Mouse (Mus musculus): ENCODE results near the gene Tor2a. TPM values are rescaled to one million over a fixed set of nuclear protein-coding genes. Genes with fewer than 3 reads are reported as not detected.

Gene Tor2a
- polyA plus RNA-seq, 1 experiment: 35.7 TPM

- H3K4me3 ChIP-seq (ENCODE audit: insufficient read depth, poor library complexity, severe bottlenecking): no peak overlapping the region
- no peaks in the 10 kb centered on the region for H3K27me3 ChIP-seq (ENCODE audit: control insufficient read depth, insufficient read depth, insufficient read length)
- H3K36me3 ChIP-seq (ENCODE audit: control insufficient read depth, insufficient read depth): peaks cover 13% of the 10 kb centered on the region
- no peak for TF ChIP-seq MAX (IDR thresholded peaks at IDR 0.05)
- TF ChIP-seq CTCF (IDR thresholded peaks at IDR 0.05; ENCODE audit: control insufficient read depth, insufficient read depth, insufficient read length): no peak
- no peak for TF ChIP-seq FOSL1 (IDR thresholded peaks at IDR 0.05; ENCODE audit: insufficient read depth, low read length, poor library complexity, severe bottlenecking)
- TF ChIP-seq MYOG (IDR thresholded peaks at IDR 0.05; ENCODE audit: control insufficient read depth, extremely low read depth, insufficient read length): no peak
- no peak for TF ChIP-seq MYOD1 (IDR thresholded peaks at IDR 0.05; ENCODE audit: control insufficient read depth, insufficient read length, low read depth)
- no peak for TF ChIP-seq CEBPB (IDR thresholded peaks at IDR 0.05; ENCODE audit: low read depth)
- no peak for TF ChIP-seq USF1 (IDR thresholded peaks at IDR 0.05; ENCODE audit: low read depth)
- no peak overlapping the region for H3ac ChIP-seq (ENCODE audit: control insufficient read depth, insufficient read length, low read depth)
- no peaks in the 10 kb centered on the region for H3K79me2 ChIP-seq (ENCODE audit: control insufficient read depth, insufficient read depth)
- no peaks in the 10 kb centered on the region for H3K79me3 ChIP-seq (ENCODE audit: low read depth)
These were observed 31.5 kb downstream of the Tor2a start for GRCm38 (mm10) chr2:32788581-32788980.

- no peak overlapping the region for H3K4me3 ChIP-seq (ENCODE audit: insufficient read depth, poor library complexity, severe bottlenecking)
- H3K27me3 ChIP-seq (ENCODE audit: control insufficient read depth, insufficient read depth, insufficient read length): no peaks in the 10 kb centered on the region
- TF ChIP-seq CEBPB (IDR thresholded peaks at IDR 0.05; ENCODE audit: low read depth) (peak; percentile 17), CTCF (IDR thresholded peaks at IDR 0.05; ENCODE audit: control insufficient read depth, insufficient read depth, insufficient read length) (no peak)
- H3K79me3 ChIP-seq (ENCODE audit: low read depth): no peaks in the 10 kb centered on the region
- no peak overlapping the region for H3ac ChIP-seq (ENCODE audit: control insufficient read depth, insufficient read length, low read depth)
- H3K79me2 ChIP-seq (ENCODE audit: control insufficient read depth, insufficient read depth): no peaks in the 10 kb centered on the region
- peaks cover 20% of the 10 kb centered on the region for H3K36me3 ChIP-seq (ENCODE audit: control insufficient read depth, insufficient read depth)
These were observed 34.3 kb downstream of the Tor2a start for GRCm38 (mm10) chr2:32791297-32791696.

GRCm38 (mm10) chr2:32795748-32796418, 38.8 kb downstream of the Tor2a start:
- TF ChIP-seq MYOG (IDR thresholded peaks at IDR 0.05; ENCODE audit: control insufficient read depth, extremely low read depth, insufficient read length): no peak
- TF ChIP-seq MYOD1 (IDR thresholded peaks at IDR 0.05; ENCODE audit: control insufficient read depth, insufficient read length, low read depth): no peak
- TF ChIP-seq FOSL1 (IDR thresholded peaks at IDR 0.05; ENCODE audit: insufficient read depth, low read length, poor library complexity, severe bottlenecking): no peak
- TF ChIP-seq MAX (IDR thresholded peaks at IDR 0.05): no peak
- TF ChIP-seq CEBPB (IDR thresholded peaks at IDR 0.05; ENCODE audit: low read depth): no peak
- TF ChIP-seq CTCF (IDR thresholded peaks at IDR 0.05; ENCODE audit: control insufficient read depth, insufficient read depth, insufficient read length): no peak
- no peaks in the 10 kb centered on the region for H3K79me3 ChIP-seq (ENCODE audit: low read depth)
- no peaks in the 10 kb centered on the region for H3K27me3 ChIP-seq (ENCODE audit: control insufficient read depth, insufficient read depth, insufficient read length)
- H3K36me3 ChIP-seq (ENCODE audit: control insufficient read depth, insufficient read depth): peaks cover 54% of the 10 kb centered on the region
- no peak overlapping the region for H3K4me3 ChIP-seq (ENCODE audit: insufficient read depth, poor library complexity, severe bottlenecking)
- H3ac ChIP-seq (ENCODE audit: control insufficient read depth, insufficient read length, low read depth): no peak overlapping the region
- no peaks in the 10 kb centered on the region for H3K79me2 ChIP-seq (ENCODE audit: control insufficient read depth, insufficient read depth)

GRCm38 (mm10) chr2:32798251-32798962, 41.4 kb downstream of the Tor2a start:
- Histone ChIP-seq H3K79me3 (ENCODE audit: low read depth) (no peaks in the 10 kb centered on the region), H3K79me2 (ENCODE audit: control insufficient read depth, insufficient read depth) (no peaks in the 10 kb centered on the region), H3K27me3 (ENCODE audit: control insufficient read depth, insufficient read depth, insufficient read length) (no peaks in the 10 kb centered on the region), H3K4me3 (ENCODE audit: insufficient read depth, poor library complexity, severe bottlenecking) (no peak overlapping the region), H3K36me3 (ENCODE audit: control insufficient read depth, insufficient read depth) (peaks cover 56% of the 10 kb centered on the region), H3ac (ENCODE audit: control insufficient read depth, insufficient read length, low read depth) (no peak overlapping the region)
- TF ChIP-seq MAX (IDR thresholded peaks at IDR 0.05) (no peak), MYOG (IDR thresholded peaks at IDR 0.05; ENCODE audit: control insufficient read depth, extremely low read depth, insufficient read length) (no peak), CTCF (IDR thresholded peaks at IDR 0.05; ENCODE audit: control insufficient read depth, insufficient read depth, insufficient read length) (no peak), FOSL1 (IDR thresholded peaks at IDR 0.05; ENCODE audit: insufficient read depth, low read length, poor library complexity, severe bottlenecking) (no peak), MYOD1 (IDR thresholded peaks at IDR 0.05; ENCODE audit: control insufficient read depth, insufficient read length, low read depth) (no peak), CEBPB (IDR thresholded peaks at IDR 0.05; ENCODE audit: low read depth) (no peak), USF1 (IDR thresholded peaks at IDR 0.05; ENCODE audit: low read depth) (no peak)

- Histone ChIP-seq H3K36me3 (ENCODE audit: control insufficient read depth, insufficient read depth) (peaks cover 30% of the 10 kb centered on the region), H3K4me3 (ENCODE audit: insufficient read depth, poor library complexity, severe bottlenecking) (no peak overlapping the region), H3K79me3 (ENCODE audit: low read depth) (no peaks in the 10 kb centered on the region), H3K27me3 (ENCODE audit: control insufficient read depth, insufficient read depth, insufficient read length) (no peaks in the 10 kb centered on the region), H3ac (ENCODE audit: control insufficient read depth, insufficient read length, low read depth) (no peak overlapping the region), H3K79me2 (ENCODE audit: control insufficient read depth, insufficient read depth) (no peaks in the 10 kb centered on the region)
- TF ChIP-seq MAX (IDR thresholded peaks at IDR 0.05) (no peak), USF1 (IDR thresholded peaks at IDR 0.05; ENCODE audit: low read depth) (no peak), FOSL1 (IDR thresholded peaks at IDR 0.05; ENCODE audit: insufficient read depth, low read length, poor library complexity, severe bottlenecking) (no peak), CTCF (IDR thresholded peaks at IDR 0.05; ENCODE audit: control insufficient read depth, insufficient read depth, insufficient read length) (no peak), CEBPB (IDR thresholded peaks at IDR 0.05; ENCODE audit: low read depth) (no peak), MYOG (IDR thresholded peaks at IDR 0.05; ENCODE audit: control insufficient read depth, extremely low read depth, insufficient read length) (no peak), MYOD1 (IDR thresholded peaks at IDR 0.05; ENCODE audit: control insufficient read depth, insufficient read length, low read depth) (no peak)
These were observed 52.0 kb downstream of the Tor2a start for GRCm38 (mm10) chr2:32808816-32809566.

Small RNA genes within 50 kb of the gene (microRNA-seq; reads per million reads assigned to microRNA genes)
- gene Mir2861 (ENCODE audit: borderline microRNAs expressed) (not detected), gene Mir3960 (ENCODE audit: borderline microRNAs expressed) (not detected)

Other genes starting within 250 kb of the Tor2a start
- 2.4 TPM for gene Fam102a, start 221.9 kb upstream of the Tor2a start, polyA plus RNA-seq (2012; fragmentation: generic; extraction: Trizol)
- 73.7 TPM for gene Dpm2, start 186.4 kb upstream of the Tor2a start, polyA plus RNA-seq (2012; fragmentation: generic; extraction: Trizol)
- gene Pip5kl1, start 182.4 kb upstream of the Tor2a start, polyA plus RNA-seq (2012; fragmentation: generic; extraction: Trizol): 0.05 TPM
- 0.04 TPM for gene 9430097D07Rik, start 181.6 kb upstream of the Tor2a start, polyA plus RNA-seq (2012; fragmentation: generic; extraction: Trizol)
- 82.3 TPM for gene St6galnac4, start 170.1 kb upstream of the Tor2a start, polyA plus RNA-seq (2012; fragmentation: generic; extraction: Trizol)
- 59.1 TPM for gene St6galnac6, start 157.5 kb upstream of the Tor2a start, polyA plus RNA-seq (2012; fragmentation: generic; extraction: Trizol)
- gene Ak1, start 135.5 kb upstream of the Tor2a start, polyA plus RNA-seq (2012; fragmentation: generic; extraction: Trizol): 184 TPM
- 1.1 TPM for gene Eng, start 110.6 kb upstream of the Tor2a start, polyA plus RNA-seq (2012; fragmentation: generic; extraction: Trizol)
- gene Fpgs, start 53.1 kb upstream of the Tor2a start, polyA plus RNA-seq (2012; fragmentation: generic; extraction: Trizol): 26.7 TPM
- 112 TPM for gene Cdk9, start 44.2 kb upstream of the Tor2a start, polyA plus RNA-seq (2012; fragmentation: generic; extraction: Trizol)
- gene Sh2d3c, start 36.2 kb upstream of the Tor2a start, polyA plus RNA-seq (2012; fragmentation: generic; extraction: Trizol): 0.50 TPM
- gene 6330409D20Rik, start 16.2 kb upstream of the Tor2a start, polyA plus RNA-seq (2012; fragmentation: generic; extraction: Trizol): not detected
- 0.14 TPM for gene Ttc16, start 18.4 kb downstream of the Tor2a start, polyA plus RNA-seq (2012; fragmentation: generic; extraction: Trizol)
- 83.9 TPM for gene Ptrh1, start 18.6 kb downstream of the Tor2a start, polyA plus RNA-seq (2012; fragmentation: generic; extraction: Trizol)
- gene Cfap157, start 27.2 kb downstream of the Tor2a start, polyA plus RNA-seq (2012; fragmentation: generic; extraction: Trizol): 0.81 TPM
- 28.7 TPM for gene Stxbp1, start 90.0 kb downstream of the Tor2a start, polyA plus RNA-seq (2012; fragmentation: generic; extraction: Trizol)
- gene Fam129b, start 118.9 kb downstream of the Tor2a start, polyA plus RNA-seq (2012; fragmentation: generic; extraction: Trizol): 294 TPM
- 3,677 TPM for gene Rpl12, start 204.3 kb downstream of the Tor2a start, polyA plus RNA-seq (2012; fragmentation: generic; extraction: Trizol)
- 10.3 TPM for gene Lrsam1, start 204.4 kb downstream of the Tor2a start, polyA plus RNA-seq (2012; fragmentation: generic; extraction: Trizol)
- gene Slc2a8, start 224.8 kb downstream of the Tor2a start, polyA plus RNA-seq (2012; fragmentation: generic; extraction: Trizol): 4.3 TPM